Mouse (Mus musculus): ENCODE results near the gene Tbx18. TPM values are rescaled to one million over a fixed set of nuclear protein-coding genes. Genes with fewer than 3 reads are reported as not detected.

Tbx18 gene
- not detected for total RNA-seq (2023)

DNA sequence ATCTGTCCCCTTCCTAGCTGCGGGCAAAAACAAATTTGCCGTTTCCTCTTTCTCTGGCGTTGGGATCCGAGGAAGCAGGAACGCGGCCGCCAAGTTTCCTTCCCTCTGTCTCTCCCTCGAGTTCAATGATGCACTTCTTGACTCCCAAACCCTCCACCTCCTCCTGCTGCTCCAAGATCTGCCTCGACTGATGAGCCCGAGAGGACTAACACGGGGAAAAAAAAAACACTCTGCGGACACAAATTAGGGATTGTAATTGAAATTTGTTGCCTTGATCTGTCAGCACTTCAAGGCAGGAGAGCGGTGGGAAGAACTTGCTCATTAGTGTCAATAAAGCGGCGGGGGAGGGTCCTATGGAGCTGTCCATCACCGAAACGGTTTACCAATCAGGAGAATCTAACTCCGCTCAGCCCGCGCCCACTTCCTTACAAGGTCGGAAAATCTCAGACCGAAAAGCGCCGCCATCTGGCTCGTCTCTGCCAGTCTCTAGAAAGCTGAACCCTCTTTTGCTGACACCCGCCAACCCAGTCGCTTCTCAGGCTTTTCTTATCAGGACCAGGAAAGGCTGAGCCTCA is at the start of gene Tbx18:
Gene Tbx18 (minus strand): TSS at position 300 of the 575 bp plus-strand sequence.

All from B cell, adult 67 days (primary cell).